Mouse (Mus musculus) testis, adult 2 months (tissue): ENCODE data around the gene Pde4a. TPM values are rescaled to one million over a fixed set of nuclear protein-coding genes. Genes with fewer than 3 reads are reported as not detected.

Experiments used
- H3K27ac ChIP-seq: fragments of 200-500 bp; 2 replicates; pipeline ENCODE4 v1.5.1; 2012; ENCODE audit warnings: low read depth, low read length; ENCODE audit not compliant: control insufficient read depth, insufficient read depth
- H3K27me3 ChIP-seq: fragments of 200-500 bp; 2 replicates; pipeline ENCODE4 v1.6.1; 2012; ENCODE audit warnings: mild to moderate bottlenecking, low read length, moderate library complexity; ENCODE audit not compliant: control insufficient read depth, insufficient read depth
- H3K36me3 ChIP-seq: fragments of 200-500 bp; 2 replicates; pipeline ENCODE4 v1.6.1; 2012; ENCODE audit warnings: mild to moderate bottlenecking, low read length; ENCODE audit not compliant: control insufficient read depth, insufficient read depth
- H3K4me1 ChIP-seq: fragments of 200-500 bp; 2 replicates; pipeline ENCODE4 v1.6.1; 2012; ENCODE audit warnings: low read length; ENCODE audit not compliant: control insufficient read depth, insufficient read depth
- H3K4me3 ChIP-seq: fragments of 200-500 bp; 2 replicates; pipeline ENCODE4 v1.5.1; 2012; ENCODE audit warnings: low read depth, mild to moderate bottlenecking, low read length, moderate library complexity, mixed read lengths; ENCODE audit not compliant: control insufficient read depth
- CTCF ChIP-seq: fragments of 200-500 bp; IDR thresholded peaks from 2 replicates; pipeline ENCODE4 v1.5.1; 2012; ENCODE audit warnings: low read depth, mild to moderate bottlenecking, inconsistent platforms, low read length, moderate library complexity; ENCODE audit not compliant: control insufficient read depth, insufficient read depth, insufficient replicate concordance
- POLR2A ChIP-seq: fragments of 200-500 bp; IDR thresholded peaks from 2 replicates; pipeline ENCODE4 v1.6.1; 2012; ENCODE audit warnings: low read depth, mild to moderate bottlenecking, inconsistent platforms, low read length, moderate library complexity; ENCODE audit not compliant: control insufficient read depth
- polyA plus RNA-seq: library from polyadenylated mRNA; depleted of rRNA; stranded (reverse); fragments of >200 nt; gene quantifications from 2 replicates; pipeline ENCODE4 v1.2.3, GENCODE M21; 2012

Gene Pde4a
- polyA plus RNA-seq, 1 experiment, result 82.0 TPM

GRCm38 (mm10) chr9:21241343-21241742, 75.8 kb downstream of the Pde4a start:
- TF ChIP-seq CTCF (peak; percentile 94), POLR2A (no peak)

DNA sequence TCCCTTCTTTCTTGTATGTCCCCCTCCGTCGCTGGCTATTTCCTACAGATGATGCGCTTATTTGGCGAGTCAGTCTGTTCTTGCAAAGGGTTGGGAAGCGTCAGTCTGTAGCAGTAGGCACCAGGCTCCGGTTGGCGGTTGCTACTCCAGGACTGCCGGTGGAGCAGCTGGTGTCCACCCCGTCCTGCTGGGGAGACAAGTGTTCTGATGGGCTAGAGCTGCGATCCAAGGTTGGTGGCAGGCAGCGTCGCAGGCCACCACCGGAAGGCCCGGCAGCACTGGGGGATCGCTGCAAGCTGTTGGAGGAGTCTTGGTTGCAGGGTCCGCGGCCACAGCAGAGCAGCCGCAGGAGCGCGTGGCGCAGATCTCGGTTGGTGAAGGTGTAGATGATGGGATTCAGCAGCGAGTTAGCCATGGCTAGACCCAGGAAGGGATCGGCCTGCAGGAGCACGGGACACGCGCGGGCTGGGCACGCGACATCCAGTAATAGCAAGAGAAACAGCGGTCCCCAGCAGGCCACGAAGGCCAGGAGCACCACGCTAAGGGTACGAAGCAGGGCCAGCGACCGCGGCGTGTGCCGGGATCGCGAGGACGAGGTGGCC, 78.4 kb downstream of the Pde4a start:
- Histone ChIP-seq H3K27me3 (no peaks in the 10 kb centered on the region), H3K27ac (no peak overlapping the region)

More at GRCm38 (mm10) chr9:21241343-21241742, 75.8 kb downstream of the Pde4a start:
- H3K27me3 ChIP-seq, result no peaks in the 10 kb centered on the region
- peaks cover 25% of the 10 kb centered on the region for H3K4me1 ChIP-seq
- H3K27ac ChIP-seq, result no peak overlapping the region
- no peaks in the 10 kb centered on the region for H3K36me3 ChIP-seq
- no peak overlapping the region for H3K4me3 ChIP-seq

GRCm38 (mm10) chr9:21244428-21245112, 79.1 kb downstream of the Pde4a start:
- no peaks in the 10 kb centered on the region for H3K36me3 ChIP-seq
- TF ChIP-seq POLR2A (no peak), CTCF (no peak)
- no peaks in the 10 kb centered on the region for H3K27me3 ChIP-seq
- peak overlapping the region; percentile 38 for H3K4me3 ChIP-seq
- peaks cover 15% of the 10 kb centered on the region for H3K4me1 ChIP-seq
- H3K27ac ChIP-seq, result no peak overlapping the region

More for the DNA sequence above, 78.4 kb downstream of the Pde4a start:
- TF ChIP-seq POLR2A (no peak), CTCF (no peak)
- Histone ChIP-seq H3K36me3 (no peaks in the 10 kb centered on the region), H3K4me3 (peak overlapping the region; percentile 12), H3K4me1 (peaks cover 17% of the 10 kb centered on the region)

GRCm38 (mm10) chr9:21245113-21245487, 79.6 kb downstream of the Pde4a start:
- no peaks in the 10 kb centered on the region for H3K36me3 ChIP-seq
- H3K27me3 ChIP-seq, result no peaks in the 10 kb centered on the region
- H3K27ac ChIP-seq, result no peak overlapping the region

DNA sequence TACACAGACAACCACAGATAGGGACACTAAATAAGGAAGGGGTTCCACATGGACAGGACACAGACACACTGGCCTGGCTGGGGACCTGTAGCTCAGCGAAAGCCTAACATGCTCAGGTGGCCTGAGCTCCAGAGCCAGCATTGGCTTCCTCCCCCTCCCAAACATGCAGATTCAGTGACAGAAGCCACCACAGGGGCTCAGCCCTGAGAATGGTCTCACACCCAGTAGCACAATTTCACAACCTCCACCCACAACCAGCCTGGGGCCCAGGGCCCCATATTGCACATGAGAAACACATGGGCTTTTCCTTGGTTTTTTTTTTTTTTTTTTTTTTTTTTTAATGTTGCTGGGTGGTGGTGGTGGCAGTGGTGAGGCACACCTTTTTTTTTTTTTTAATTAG, 80.8 kb downstream of the Pde4a start:
- Histone ChIP-seq H3K4me1 (peaks cover 14% of the 10 kb centered on the region), H3K27me3 (no peaks in the 10 kb centered on the region), H3K4me3 (no peak overlapping the region), H3K36me3 (no peaks in the 10 kb centered on the region), H3K27ac (no peak overlapping the region)
- no peak for TF ChIP-seq POLR2A
- no peak for TF ChIP-seq CTCF

More at GRCm38 (mm10) chr9:21245113-21245487, 79.6 kb downstream of the Pde4a start:
- no peak overlapping the region; the same call in 1 of the 2 replicates for H3K4me3 ChIP-seq
- TF ChIP-seq POLR2A, result no peak
- H3K4me1 ChIP-seq, result peaks cover 14% of the 10 kb centered on the region

DNA sequence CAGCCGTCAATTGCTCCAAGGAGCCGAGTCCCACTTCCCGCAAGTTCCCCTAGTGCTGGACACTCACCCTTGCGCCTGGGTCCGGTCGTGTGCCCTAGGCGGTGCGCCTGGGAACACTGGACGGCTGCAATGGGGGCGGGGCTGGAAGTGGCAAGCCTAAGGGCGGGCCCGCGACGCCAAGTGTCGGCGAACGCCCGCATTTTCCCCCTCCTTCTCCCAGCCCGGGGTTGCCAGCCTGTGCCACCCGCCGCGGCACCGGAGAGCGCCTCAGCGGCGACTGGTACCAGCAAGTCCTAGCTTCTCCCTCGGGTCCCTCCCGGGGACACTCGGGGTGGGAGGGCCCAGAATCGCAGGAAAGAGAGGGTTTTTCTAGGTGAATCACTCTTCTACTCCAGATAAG, 82.8 kb downstream of the Pde4a start, which contains the start of gene S1pr5:
TSS of gene S1pr5 (minus strand) at position 118 of the 400 bp plus-strand sequence.
- TF ChIP-seq CTCF (no peak), POLR2A (no peak)
- peaks cover 14% of the 10 kb centered on the region for H3K4me1 ChIP-seq
- H3K27me3 ChIP-seq, result no peaks in the 10 kb centered on the region
- no peaks in the 10 kb centered on the region for H3K36me3 ChIP-seq
- H3K4me3 ChIP-seq, result no peak within 1 kb of the TSS; the same call in 1 of the 2 replicates
- no peak within 1 kb of the TSS for H3K27ac ChIP-seq

GRCm38 (mm10) chr9:21249629-21250508, 84.4 kb downstream of the Pde4a start:
- Histone ChIP-seq H3K27ac (no peak overlapping the region), H3K4me3 (no peak overlapping the region), H3K27me3 (no peaks in the 10 kb centered on the region), H3K36me3 (no peaks in the 10 kb centered on the region), H3K4me1 (peaks cover 5% of the 10 kb centered on the region)
- no peak for TF ChIP-seq POLR2A
- no peak for TF ChIP-seq CTCF
